Mouse (Mus musculus) myocyte (in vitro differentiated cells): ENCODE measurements around the gene Vav2. TPM values are rescaled to one million over a fixed set of nuclear protein-coding genes. Genes with fewer than 3 reads are reported as not detected.

Source experiments
- H3K27me3 ChIP-seq: one replicate; pipeline ENCODE4 v1.6.1; 2011; ENCODE audit not compliant: control insufficient read depth, insufficient read depth, insufficient read length
- H3K36me3 ChIP-seq: one replicate; pipeline ENCODE4 v1.6.1; 2011; ENCODE audit not compliant: control insufficient read depth, insufficient read depth
- H3K4me2 ChIP-seq: one replicate; pipeline ENCODE4 v1.6.1; 2011; ENCODE audit warnings: low read depth, control low read depth
- H3K4me3 ChIP-seq: one replicate; pipeline ENCODE4 v1.5.1; 2011; ENCODE audit warnings: mild to moderate bottlenecking, control low read depth, moderate library complexity
- H3K79me2 ChIP-seq: one replicate; pipeline ENCODE4 v1.6.1; 2011; ENCODE audit not compliant: control insufficient read depth, insufficient read depth
- H3ac ChIP-seq: one replicate; pipeline ENCODE4 v1.6.1; 2011; ENCODE audit not compliant: control insufficient read depth, insufficient read length
- CEBPB ChIP-seq: IDR thresholded peaks from 2 replicates; pipeline ENCODE4 v1.6.1; 2011; ENCODE audit warnings: mild to moderate bottlenecking, moderate library complexity; ENCODE audit not compliant: poor library complexity, insufficient read depth, severe bottlenecking
- E2F4 ChIP-seq: IDR thresholded peaks from one replicate; pipeline ENCODE4 v1.6.1; 2011; ENCODE audit warnings: mild to moderate bottlenecking, control low read depth, moderate library complexity; ENCODE audit not compliant: insufficient read depth
- MAX ChIP-seq: IDR thresholded peaks from one replicate; pipeline ENCODE4 v1.6.1; 2011; ENCODE audit warnings: low read depth, mild to moderate bottlenecking, control low read depth
- MYOD1 ChIP-seq, 3 experiments: IDR thresholded peaks; one replicate each; pipeline ENCODE4 v1.6.1; 2011; ENCODE audit warnings: control low read depth in 2 of 3, low read depth in 2 of 3, mild to moderate bottlenecking in 2 of 3, moderate library complexity in 1 of 3; ENCODE audit not compliant: insufficient read length in 2 of 3, control insufficient read depth in 1 of 3
- MYOG ChIP-seq, 3 experiments: IDR thresholded peaks; one replicate each; pipeline ENCODE4 v1.6.1; 2011; ENCODE audit warnings: control low read depth in 2 of 3, low read depth in 2 of 3, mild to moderate bottlenecking in 2 of 3; ENCODE audit not compliant: insufficient read length in 2 of 3, control insufficient read depth in 1 of 3, insufficient read depth in 1 of 3
- POLR2A ChIP-seq: IDR thresholded peaks from one replicate; pipeline ENCODE4 v1.6.1; 2011; ENCODE audit warnings: low read depth, mild to moderate bottlenecking, control low read depth, moderate library complexity; ENCODE audit not compliant: insufficient read length
- POLR2AphosphoS2 ChIP-seq: IDR thresholded peaks from one replicate; pipeline ENCODE4 v1.6.1; 2011; ENCODE audit warnings: low read depth, control low read depth; ENCODE audit not compliant: insufficient read length
- REST ChIP-seq: IDR thresholded peaks from one replicate; pipeline ENCODE4 v1.6.1; 2011; ENCODE audit warnings: mild to moderate bottlenecking, control low read depth, moderate library complexity; ENCODE audit not compliant: insufficient read depth, insufficient read length
- SRF ChIP-seq: IDR thresholded peaks from one replicate; pipeline ENCODE4 v1.6.1; 2011; ENCODE audit warnings: low read depth; ENCODE audit not compliant: control insufficient read depth, insufficient read length
- TCF12 ChIP-seq: IDR thresholded peaks from one replicate; pipeline ENCODE4 v1.6.1; 2011; ENCODE audit warnings: mild to moderate bottlenecking, control low read depth; ENCODE audit not compliant: poor library complexity, insufficient read depth, severe bottlenecking
- TCF3 ChIP-seq: IDR thresholded peaks from one replicate; pipeline ENCODE4 v1.6.1; 2011; ENCODE audit warnings: low read depth, control low read depth; ENCODE audit not compliant: insufficient read length
- USF1 ChIP-seq: IDR thresholded peaks from one replicate; pipeline ENCODE4 v1.6.1; 2011; ENCODE audit warnings: low read depth, mild to moderate bottlenecking, control low read depth, moderate library complexity
- polyA plus RNA-seq: library from polyadenylated mRNA; unstranded; fragments of >200 nt; fragmentation: generic; extraction: Trizol; gene quantifications from one replicate; pipeline ENCODE4 v1.2.1, GENCODE M21; 2012; ENCODE audit warnings: missing spikeins

Gene Vav2
- polyA plus RNA-seq, 1 experiment: 14.1 TPM

- no peak for TF ChIP-seq MYOD1 (IDR thresholded peaks at IDR 0.05; ENCODE audit: control insufficient read depth in 1 of 3, insufficient read length in 2 of 3, low read depth in 2 of 3)
- no peak for TF ChIP-seq POLR2A
- no peak for TF ChIP-seq USF1
- no peak for TF ChIP-seq POLR2AphosphoS2
- TF ChIP-seq REST: no peak
- no peak for TF ChIP-seq MYOG (IDR thresholded peaks at IDR 0.05; ENCODE audit: control insufficient read depth in 1 of 3, insufficient read depth in 1 of 3, insufficient read length in 2 of 3, low read depth in 2 of 3)
- no peak for TF ChIP-seq TCF3
- Histone ChIP-seq H3K27me3 (no peaks in the 10 kb centered on the region), H3K79me2 (peaks cover 3% of the 10 kb centered on the region), H3K4me3 (no peak overlapping the region), H3K36me3 (no peaks in the 10 kb centered on the region), H3ac (no peak overlapping the region), H3K4me2 (peak overlapping the region; percentile 57)
Observed at GRCm38 (mm10) chr2:27318606-27319005, 108.2 kb downstream of the Vav2 start.

GRCm38 (mm10) chr2:27318197-27318596 is 108.6 kb downstream of the Vav2 start:
- no peaks in the 10 kb centered on the region for H3K27me3 ChIP-seq
- peak overlapping the region; percentile 57 for H3K4me2 ChIP-seq
- H3K79me2 ChIP-seq: peaks cover 3% of the 10 kb centered on the region
- TF ChIP-seq TCF3 (no peak), USF1 (peak; percentile 96)
- H3K36me3 ChIP-seq: no peaks in the 10 kb centered on the region
- no peak overlapping the region for H3ac ChIP-seq
- no peak overlapping the region for H3K4me3 ChIP-seq

GRCm38 (mm10) chr2:27316167-27316566 is 110.7 kb downstream of the Vav2 start:
- H3K4me2 ChIP-seq: no peak overlapping the region
- no peak overlapping the region for H3K4me3 ChIP-seq
- H3K36me3 ChIP-seq: no peaks in the 10 kb centered on the region
- TF ChIP-seq USF1: no peak
- peak; percentile 54 to 87 (median 81) for TF ChIP-seq MYOG (IDR thresholded peaks at IDR 0.05; ENCODE audit: control insufficient read depth in 1 of 3, insufficient read depth in 1 of 3, insufficient read length in 2 of 3, low read depth in 2 of 3)
- peak; percentile 81 for TF ChIP-seq TCF3
- TF ChIP-seq SRF: no peak
- no peak for TF ChIP-seq POLR2AphosphoS2
- peak; percentile 33 to 93 (median 93) for TF ChIP-seq MYOD1 (IDR thresholded peaks at IDR 0.05; ENCODE audit: control insufficient read depth in 1 of 3, insufficient read length in 2 of 3, low read depth in 2 of 3)
- no peak for TF ChIP-seq E2F4
- TF ChIP-seq CEBPB: no peak
- no peak for TF ChIP-seq REST
- peak; percentile 61 for TF ChIP-seq TCF12
- no peak for TF ChIP-seq MAX
- no peak for TF ChIP-seq POLR2A
- no peaks in the 10 kb centered on the region for H3K27me3 ChIP-seq
- H3K79me2 ChIP-seq: peaks cover 3% of the 10 kb centered on the region
- no peak overlapping the region for H3ac ChIP-seq

GRCm38 (mm10) chr2:27314269-27314668 is 112.6 kb downstream of the Vav2 start:
- H3ac ChIP-seq: no peak overlapping the region
- no peaks in the 10 kb centered on the region for H3K27me3 ChIP-seq
- TF ChIP-seq MAX: no peak
- TF ChIP-seq E2F4: no peak
- TF ChIP-seq REST: no peak
- no peak for TF ChIP-seq TCF3
- no peak for TF ChIP-seq SRF
- TF ChIP-seq POLR2AphosphoS2: no peak
- no peak for TF ChIP-seq CEBPB
- TF ChIP-seq MYOG (IDR thresholded peaks at IDR 0.05; ENCODE audit: control insufficient read depth in 1 of 3, insufficient read depth in 1 of 3, insufficient read length in 2 of 3, low read depth in 2 of 3): no peak
- TF ChIP-seq TCF12: no peak
- no peak for TF ChIP-seq USF1
- no peak for TF ChIP-seq POLR2A
- no peak for TF ChIP-seq MYOD1 (IDR thresholded peaks at IDR 0.05; ENCODE audit: control insufficient read depth in 1 of 3, insufficient read length in 2 of 3, low read depth in 2 of 3)
- no peak overlapping the region for H3K4me3 ChIP-seq
- no peaks in the 10 kb centered on the region for H3K36me3 ChIP-seq
- H3K4me2 ChIP-seq: no peak overlapping the region
- peaks cover 3% of the 10 kb centered on the region for H3K79me2 ChIP-seq

GRCm38 (mm10) chr2:27312500-27312899 is 114.3 kb downstream of the Vav2 start:
- H3K79me2 ChIP-seq: peaks cover 6% of the 10 kb centered on the region
- H3K27me3 ChIP-seq: no peaks in the 10 kb centered on the region
- TF ChIP-seq TCF3 (no peak), SRF (no peak), POLR2A (no peak), E2F4 (no peak), MYOG (IDR thresholded peaks at IDR 0.05; ENCODE audit: control insufficient read depth in 1 of 3, insufficient read depth in 1 of 3, insufficient read length in 2 of 3, low read depth in 2 of 3) (no peak), TCF12 (no peak), MYOD1 (IDR thresholded peaks at IDR 0.05; ENCODE audit: control insufficient read depth in 1 of 3, insufficient read length in 2 of 3, low read depth in 2 of 3) (no peak), CEBPB (no peak), POLR2AphosphoS2 (no peak)
- no peaks in the 10 kb centered on the region for H3K36me3 ChIP-seq
- no peak overlapping the region for H3K4me2 ChIP-seq
- H3K4me3 ChIP-seq: no peak overlapping the region
- no peak overlapping the region for H3ac ChIP-seq
